Mouse (Mus musculus) cerebellum, postnatal 25 days (tissue): ENCODE results near the gene Dennd1a.
A peak's percentile ranks its signal among the peaks of the same experiment; 100 is the strongest.

ENCODE experiments used
- DNase-seq, 2 experiments: peaks; one replicate each; pipeline ENCODE4 v3.0.0; 2021; ENCODE audit warnings: mixed read lengths in 2 of 2

The Dennd1a gene

GRCm38 (mm10) chr2:37856955-37857354 lies 430.2 kb downstream of the Dennd1a start:
- no peak for DNase-seq

DNA sequence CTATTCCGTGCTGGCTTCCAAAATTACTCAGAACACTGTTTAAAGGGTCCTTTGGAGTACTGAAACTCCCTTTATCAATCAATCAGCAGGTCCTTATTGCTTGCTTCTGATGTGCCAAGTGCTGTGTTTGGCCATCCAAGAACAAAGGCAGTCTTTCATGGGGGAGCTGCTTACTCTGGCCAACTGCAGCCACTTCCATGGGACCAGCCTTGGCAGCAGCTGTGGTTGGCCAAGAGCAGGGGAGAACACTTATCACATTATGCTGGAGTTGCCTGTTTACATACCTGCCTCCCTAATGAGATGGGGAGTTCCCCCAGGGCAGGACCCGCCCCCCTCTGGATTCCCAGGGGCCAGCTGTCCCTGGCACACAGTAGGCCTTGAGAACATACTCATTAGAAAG lies 432.0 kb downstream of the Dennd1a start:
- no peak for DNase-seq

DNA sequence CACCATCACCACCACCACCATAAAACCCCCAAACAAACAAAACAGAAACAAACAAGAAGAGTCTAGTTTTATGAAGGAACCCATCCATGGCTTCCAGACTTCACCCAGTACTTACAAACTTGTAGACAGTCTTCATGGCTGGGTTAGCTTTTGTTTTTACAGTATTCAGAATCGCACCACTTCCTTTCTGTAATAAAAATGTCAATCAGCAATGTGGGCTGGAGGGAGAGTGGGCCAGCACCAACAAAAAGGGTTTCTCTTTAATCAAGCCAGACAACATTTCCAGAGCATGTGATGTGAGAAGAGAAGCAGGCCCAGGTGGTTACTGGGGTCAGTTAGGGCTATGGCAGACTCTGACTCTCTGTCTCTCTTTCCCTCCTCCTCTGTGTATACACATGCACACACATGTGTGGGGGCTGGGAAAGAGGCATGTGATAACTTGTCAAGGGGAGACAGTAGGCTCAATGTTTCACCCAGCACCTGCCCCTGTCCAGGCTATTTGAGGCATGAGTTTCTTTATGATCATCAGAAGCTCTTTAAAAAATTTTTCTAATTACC lies 433.2 kb downstream of the Dennd1a start:
- no peak for DNase-seq

DNA sequence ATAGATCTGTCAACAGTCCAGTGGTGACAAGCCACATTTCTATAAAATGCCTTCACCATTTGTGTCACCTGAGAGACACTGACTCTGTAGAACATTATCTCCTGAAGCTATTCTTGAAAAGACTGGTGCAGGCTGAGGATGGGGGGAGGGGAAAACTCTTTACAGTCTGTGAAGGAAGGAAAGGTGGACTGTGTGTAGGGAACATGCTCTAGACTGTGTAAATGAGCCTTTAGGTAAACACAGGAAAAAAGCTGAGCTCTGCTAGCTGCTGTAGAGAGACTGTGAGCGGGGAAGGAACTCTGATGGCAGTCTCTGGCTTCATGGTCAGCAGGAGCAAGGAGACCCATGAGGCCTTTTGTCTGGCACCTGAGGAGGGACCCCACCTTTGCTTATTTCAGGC lies 436.6 kb downstream of the Dennd1a start:
- no peak for DNase-seq

- no peak for DNase-seq
These were observed 437.8 kb downstream of the Dennd1a start for GRCm38 (mm10) chr2:37849357-37849756.

GRCm38 (mm10) chr2:37842719-37843118 lies 444.5 kb downstream of the Dennd1a start:
- DNase-seq = no peak

DNA sequence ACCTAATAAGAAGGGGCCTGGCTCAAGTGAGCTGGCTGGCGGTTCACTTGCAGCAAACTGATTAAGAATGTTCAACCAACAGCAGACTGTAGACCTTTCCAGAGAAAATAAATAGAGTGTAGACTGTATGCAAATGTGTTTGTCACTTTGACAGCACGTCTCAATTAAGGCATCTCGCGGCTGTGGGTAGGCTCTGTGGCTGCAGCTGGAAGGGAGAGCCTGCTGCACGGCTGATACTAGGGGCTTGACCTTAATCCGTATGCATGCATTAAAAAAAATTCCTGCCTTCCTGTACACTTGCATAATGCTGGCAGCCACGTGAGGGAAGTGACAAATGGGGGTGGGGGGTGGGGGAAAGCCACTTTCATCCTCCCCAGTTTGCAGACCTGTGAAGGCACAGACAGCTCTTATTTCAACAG lies 445.0 kb downstream of the Dennd1a start:
- no peak for DNase-seq

- no peak for DNase-seq
These were observed 447.3 kb downstream of the Dennd1a start for GRCm38 (mm10) chr2:37839922-37840321.

DNA sequence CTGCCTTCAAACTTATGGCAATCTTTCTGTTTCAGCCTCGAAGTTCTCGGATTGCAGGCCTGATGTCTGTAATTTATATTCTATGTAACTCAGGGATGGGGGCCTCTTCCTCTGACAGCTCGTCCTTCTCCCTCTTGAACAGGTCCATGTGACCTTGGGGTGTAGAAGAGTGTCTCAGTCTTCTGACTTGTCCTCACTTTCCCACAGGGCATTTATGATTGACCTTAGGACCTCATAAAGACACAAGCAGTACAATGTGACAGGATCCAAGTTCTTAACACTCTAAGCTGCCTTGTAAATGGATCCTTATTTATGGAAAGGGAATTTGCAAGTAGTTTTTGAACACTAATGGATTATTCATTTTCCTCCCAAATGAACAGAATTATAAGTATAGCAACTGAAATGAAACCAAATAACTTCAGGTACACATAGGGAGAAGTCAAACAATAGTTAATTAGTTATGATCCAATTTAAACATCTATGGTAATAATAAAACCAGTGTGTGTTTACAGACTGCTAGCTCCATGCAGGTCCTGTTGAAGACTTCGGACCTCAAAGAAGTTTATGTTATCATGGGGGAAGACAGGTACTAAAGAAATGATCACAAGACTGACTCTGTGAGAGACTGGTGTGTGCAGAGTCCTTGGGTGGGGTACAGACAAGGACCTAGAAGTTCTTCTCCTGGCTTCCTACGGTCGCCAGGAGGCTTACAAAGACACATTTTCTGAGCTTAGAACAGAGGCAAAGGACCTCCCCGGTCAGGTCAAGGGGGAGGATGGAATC lies 448.8 kb downstream of the Dennd1a start:
- DNase-seq = no peak

- no peak for DNase-seq
These were observed 449.6 kb downstream of the Dennd1a start for GRCm38 (mm10) chr2:37837542-37837941.

DNA sequence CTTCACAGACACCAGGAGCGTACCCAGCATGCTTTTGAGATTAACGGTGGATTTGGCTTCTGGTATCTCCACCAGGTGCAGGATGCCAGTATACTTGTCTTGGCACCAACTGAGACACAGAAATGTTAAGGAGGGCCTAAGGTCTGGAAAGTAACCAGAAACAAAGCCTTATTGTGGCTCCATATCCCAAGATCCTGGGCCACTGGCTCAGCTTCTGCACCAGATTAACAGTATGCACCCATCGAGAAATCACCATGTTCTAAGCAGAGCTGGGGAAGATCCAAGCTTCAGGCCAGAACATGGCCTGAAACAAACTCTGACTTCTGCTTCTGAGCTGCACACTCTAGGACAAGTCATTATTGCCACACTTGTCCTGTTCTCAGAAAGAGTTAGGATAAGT lies 450.3 kb downstream of the Dennd1a start:
- no peak for DNase-seq

DNA sequence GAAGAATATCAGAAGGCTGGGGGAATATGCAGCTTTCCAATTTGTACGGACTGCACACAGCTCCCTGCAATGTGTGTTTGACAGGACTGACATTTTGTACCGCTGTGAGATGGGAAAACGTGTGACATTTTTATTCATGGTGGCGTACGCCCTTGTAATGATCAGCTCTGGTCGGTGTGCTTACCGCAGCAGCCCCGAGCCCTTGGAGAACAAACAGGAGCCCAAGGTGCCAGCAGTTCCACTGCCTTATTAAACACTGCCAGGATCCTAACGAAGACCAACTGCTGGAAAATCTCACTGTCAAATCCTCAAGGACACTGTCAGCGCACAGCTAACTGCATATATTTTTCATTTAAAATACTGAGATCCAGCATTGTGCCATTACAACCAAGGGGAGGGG lies 454.9 kb downstream of the Dennd1a start:
- DNase-seq = no peak

- DNase-seq = no peak
These were observed 457.4 kb downstream of the Dennd1a start for GRCm38 (mm10) chr2:37829758-37830275.

DNA sequence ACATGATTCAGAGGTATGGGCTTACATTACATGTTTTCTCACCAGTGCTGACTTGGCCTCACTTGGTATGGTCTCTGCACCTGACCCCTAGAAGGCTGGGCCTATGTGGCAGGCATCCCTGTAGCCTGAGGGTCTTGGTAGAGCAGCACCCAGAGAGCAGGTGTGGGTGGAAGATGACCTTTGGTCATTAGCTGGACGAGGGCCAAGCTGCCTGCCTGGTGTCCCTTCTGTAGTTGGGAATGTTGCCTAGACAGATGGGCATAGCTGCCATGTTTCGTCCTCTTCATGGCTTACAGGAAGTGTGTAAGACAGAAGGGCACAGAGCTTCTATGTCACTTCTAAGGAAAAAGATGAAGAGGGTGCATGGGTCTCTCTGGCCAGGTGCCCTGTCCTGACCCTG lies 463.4 kb downstream of the Dennd1a start:
- DNase-seq = peak in 1 of 2 experiments; percentile 58

DNA sequence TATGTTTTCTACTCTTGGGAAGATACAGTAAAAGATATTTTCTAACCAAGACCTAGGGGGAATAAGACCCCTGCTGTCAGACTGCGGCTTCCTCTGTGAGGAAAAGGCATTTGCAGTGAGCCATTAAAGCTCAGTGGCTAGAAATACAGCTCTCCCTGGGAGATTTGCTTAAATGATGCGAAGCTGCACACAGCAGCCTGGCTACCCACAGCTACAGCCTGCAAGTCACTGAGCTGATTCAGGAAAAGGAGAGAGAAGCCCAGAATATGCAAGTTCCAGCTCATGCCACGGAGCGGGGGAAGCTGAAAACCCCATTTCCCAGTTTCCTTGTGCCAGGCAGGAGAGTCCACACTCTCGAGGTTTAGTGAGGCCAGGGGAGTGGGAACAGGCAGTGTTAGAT lies 465.1 kb downstream of the Dennd1a start:
- DNase-seq = no peak

DNA sequence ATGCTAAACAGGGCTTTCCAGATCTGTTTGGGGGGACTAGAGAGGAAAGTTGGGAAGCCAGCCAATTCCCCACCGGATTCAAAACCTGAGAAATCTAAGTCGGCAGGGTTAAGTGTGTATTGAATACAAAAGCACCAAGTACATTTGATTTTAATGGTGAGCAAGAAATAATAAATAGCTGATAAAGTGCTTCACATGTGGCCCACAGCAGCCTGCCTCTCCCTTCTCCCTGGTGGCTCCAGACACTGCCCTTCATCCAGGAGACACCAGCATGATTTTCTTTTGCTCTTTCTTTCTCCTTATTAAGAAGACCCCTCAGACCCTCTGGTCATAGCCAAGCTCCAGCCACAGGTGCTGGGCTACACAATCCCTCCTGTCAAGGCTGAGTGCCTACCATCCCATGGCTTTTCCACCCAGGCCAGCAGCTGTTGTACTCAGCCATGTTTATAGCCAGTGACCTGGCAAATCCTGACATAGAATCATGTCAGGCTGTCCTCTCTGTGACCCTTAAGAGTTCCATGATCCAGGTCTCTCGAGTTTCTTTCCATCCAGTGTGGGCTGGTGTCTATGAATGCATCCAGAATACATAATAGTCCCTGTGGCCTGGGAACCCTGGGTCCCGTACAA lies 467.6 kb downstream of the Dennd1a start:
- no peak for DNase-seq

DNA sequence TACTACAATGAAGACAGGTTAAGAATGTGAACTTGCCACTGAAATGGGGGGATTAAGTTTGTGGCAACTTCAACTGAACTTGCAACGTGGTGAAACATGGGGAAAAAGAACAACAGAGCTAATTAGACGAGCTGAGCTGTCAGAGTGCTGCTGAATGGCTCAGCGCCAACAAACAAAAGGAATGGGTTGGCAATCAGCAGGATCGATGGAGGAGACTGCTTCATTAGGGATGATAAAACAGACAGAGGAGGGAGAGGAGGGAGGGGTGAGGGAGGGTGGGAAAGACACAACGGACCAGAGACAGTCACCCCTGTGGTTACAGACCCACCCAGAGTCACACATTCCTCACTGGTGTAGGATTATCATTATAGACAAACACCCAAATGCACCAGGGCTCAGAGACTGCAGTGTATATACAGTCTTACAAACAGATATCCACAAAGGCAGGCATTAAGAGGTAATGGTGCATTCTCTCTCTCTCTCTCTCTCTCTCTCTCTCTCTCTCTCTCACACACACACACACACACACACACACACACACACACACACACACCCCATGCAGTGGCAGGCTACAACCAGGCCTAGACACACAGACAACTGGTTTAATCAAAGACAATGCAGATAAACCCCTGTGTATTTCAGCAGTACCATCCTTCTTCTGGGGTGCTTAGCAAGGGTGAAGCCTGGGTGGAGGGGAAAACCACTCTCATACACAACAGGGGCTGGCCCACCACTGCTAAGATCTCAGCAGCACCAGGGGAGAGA lies 468.2 kb downstream of the Dennd1a start:
- DNase-seq = no peak

DNA sequence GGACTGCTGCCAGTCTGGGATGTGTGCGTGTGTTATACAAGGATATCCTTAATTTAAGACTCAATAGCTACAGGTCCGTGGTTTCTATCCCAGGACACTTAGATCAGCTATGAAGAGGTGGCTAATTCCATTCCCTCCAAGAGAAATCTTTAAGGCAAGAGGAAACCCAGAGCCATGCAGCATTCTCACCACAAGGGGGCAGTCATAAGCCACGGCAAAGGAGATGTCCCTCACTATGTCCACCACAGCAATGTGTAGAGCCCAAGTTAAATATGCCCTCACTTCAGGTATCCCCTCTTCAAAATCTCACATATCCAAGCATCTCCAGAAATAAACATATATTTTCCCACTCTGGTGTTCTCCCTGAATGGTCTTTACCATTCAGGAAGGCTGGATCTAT lies 471.5 kb downstream of the Dennd1a start:
- DNase-seq = peak; percentile 86 to 90

DNA sequence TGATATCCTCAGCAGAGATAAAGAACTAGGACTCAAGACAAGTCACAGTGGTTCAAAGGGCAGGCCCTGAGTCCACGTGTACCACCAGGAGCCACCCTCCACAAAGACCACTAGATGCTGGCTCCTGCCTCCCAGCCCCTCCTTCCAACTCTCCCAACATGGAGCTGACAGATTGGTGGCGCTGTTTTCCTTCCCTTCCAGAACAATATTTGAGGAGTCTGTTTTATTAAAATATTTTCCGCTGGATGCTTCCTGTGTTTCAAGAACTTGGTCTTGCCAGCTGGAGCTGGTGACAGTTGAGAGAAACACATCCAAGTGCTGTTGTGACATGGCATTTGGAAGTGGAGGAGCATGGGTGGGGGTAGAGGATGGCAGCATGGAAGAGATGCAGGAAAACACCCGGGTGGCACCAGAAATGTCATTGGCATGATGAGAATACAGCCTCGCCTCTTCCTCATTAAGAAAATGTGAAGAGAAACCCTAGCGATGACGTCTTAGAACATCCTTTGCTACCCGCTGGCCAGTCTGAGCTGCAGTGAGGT lies 472.3 kb downstream of the Dennd1a start:
- DNase-seq = no peak

DNA sequence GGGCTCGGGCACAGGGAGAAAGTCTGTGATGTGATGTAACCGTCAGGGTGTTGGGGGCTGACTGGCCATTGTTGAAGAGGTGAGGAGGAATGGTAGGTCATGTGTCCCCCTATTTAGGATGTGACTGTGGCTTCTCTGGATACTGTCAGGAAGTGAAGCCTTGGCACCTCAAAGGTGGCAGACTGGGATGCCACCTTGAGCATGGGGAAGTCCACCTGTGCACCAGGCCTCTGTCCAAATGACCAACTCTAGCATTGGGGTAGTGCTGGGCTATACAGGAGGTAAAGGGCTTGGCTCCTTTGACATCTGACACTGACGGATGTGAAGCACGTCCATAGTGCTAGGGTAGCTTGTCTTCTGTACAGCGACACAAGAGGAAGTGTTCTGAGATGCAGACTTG lies 474.8 kb downstream of the Dennd1a start:
- DNase-seq = peak; percentile 76

DNA sequence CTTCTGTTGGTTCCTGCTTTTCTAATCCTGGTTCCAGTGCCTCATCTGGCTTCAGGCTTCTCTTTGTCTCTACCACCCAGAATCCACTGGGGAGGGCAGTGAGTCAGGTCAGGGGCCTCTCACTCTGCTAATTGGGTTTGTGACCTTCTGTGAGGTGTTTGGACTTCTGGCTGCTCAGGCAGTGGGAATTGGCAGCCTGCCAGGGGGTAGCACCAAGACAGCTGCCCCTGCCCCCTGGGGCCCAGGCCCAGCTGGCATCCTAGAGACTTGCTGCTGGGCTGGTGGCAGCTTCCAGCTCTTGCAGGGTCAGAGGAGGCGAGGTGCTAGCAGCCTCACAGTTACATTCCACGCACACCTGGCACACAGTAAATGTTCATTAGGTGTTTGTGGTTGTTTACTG lies 475.5 kb downstream of the Dennd1a start:
- DNase-seq = peak; percentile 74 to 76

GRCm38 (mm10) chr2:37802610-37803212 lies 484.5 kb downstream of the Dennd1a start:
- peak; percentile 80 to 85 for DNase-seq
